Mouse (Mus musculus): Measurements from ENCODE around the gene Cfap57. TPM values are rescaled to one million over a fixed set of nuclear protein-coding genes. Genes with fewer than 3 reads are reported as not detected.
"Not testable (repeated sequence)": the region's sequence is repeated elsewhere in the genome, so short reads cannot be mapped to it uniquely, and the experiment has no call there.

The Cfap57 gene
- polyA plus RNA-seq, 1 experiment from 2014 or later = 0.81 TPM

- Histone ChIP-seq H3K27ac (ENCODE audit: low read depth, low read length) (no peak overlapping the region), H3K9me3 (replicated peaks; ENCODE audit: control insufficient read depth, low read length) (no peaks in the 10 kb centered on the region), H3K4me2 (ENCODE audit: low read length) (no peak overlapping the region), H3K4me1 (ENCODE audit: control insufficient read depth, insufficient read depth, low read length) (no peaks in the 10 kb centered on the region), H3K4me3 (ENCODE audit: low read depth, low read length) (no peak overlapping the region), H3K36me3 (ENCODE audit: control insufficient read depth, insufficient read depth, low read length) (no peaks in the 10 kb centered on the region), H3K9ac (ENCODE audit: low read length) (no peak overlapping the region), H3K27me3 (replicated peaks; ENCODE audit: control insufficient read depth, insufficient read depth, low read length) (no peaks in the 10 kb centered on the region)
- WGBS = 75% methylated on average over 15 of the region's 15 CpGs
- no peak for DNase-seq (ENCODE audit: low spot score)
- ATAC-seq = no peak
Measured at GRCm38 (mm10) chr4:118571441-118571840, 49.1 kb downstream of the Cfap57 start.

GRCm38 (mm10) chr4:118569320-118569719 lies 51.3 kb downstream of the Cfap57 start:
- H3K27ac ChIP-seq (ENCODE audit: low read depth, low read length) = no peak overlapping the region
- H3K36me3 ChIP-seq (ENCODE audit: control insufficient read depth, insufficient read depth, low read length) = no peaks in the 10 kb centered on the region
- DNase-seq (ENCODE audit: low spot score) (no peak), ATAC-seq (no peak)
- H3K4me1 ChIP-seq (ENCODE audit: control insufficient read depth, insufficient read depth, low read length) = no peaks in the 10 kb centered on the region
- no peak overlapping the region for H3K4me2 ChIP-seq (ENCODE audit: low read length)
- no peak overlapping the region for H3K9ac ChIP-seq (ENCODE audit: low read length)
- H3K27me3 ChIP-seq (replicated peaks; ENCODE audit: control insufficient read depth, insufficient read depth, low read length) = no peaks in the 10 kb centered on the region
- H3K9me3 ChIP-seq (replicated peaks; ENCODE audit: control insufficient read depth, low read length) = no peaks in the 10 kb centered on the region
- 74% methylated on average over 23 of the region's 23 CpGs for WGBS
- H3K4me3 ChIP-seq (ENCODE audit: low read depth, low read length) = no peak overlapping the region

GRCm38 (mm10) chr4:118568709-118569108 lies 51.9 kb downstream of the Cfap57 start:
- DNase-seq (ENCODE audit: low spot score) = no peak
- WGBS = 84% methylated on average over 10 of the region's 10 CpGs
- no peaks in the 10 kb centered on the region for H3K4me1 ChIP-seq (ENCODE audit: control insufficient read depth, insufficient read depth, low read length)

GRCm38 (mm10) chr4:118566161-118566676 lies 54.4 kb downstream of the Cfap57 start:
- DNase-seq (ENCODE audit: low spot score) = peak; percentile 52

More at GRCm38 (mm10) chr4:118568709-118569108, 51.9 kb downstream of the Cfap57 start:
- no peak overlapping the region for H3K9ac ChIP-seq (ENCODE audit: low read length)
- no peaks in the 10 kb centered on the region for H3K9me3 ChIP-seq (replicated peaks; ENCODE audit: control insufficient read depth, low read length)
- no peak for ATAC-seq
- H3K27me3 ChIP-seq (replicated peaks; ENCODE audit: control insufficient read depth, insufficient read depth, low read length) = no peaks in the 10 kb centered on the region
- H3K36me3 ChIP-seq (ENCODE audit: control insufficient read depth, insufficient read depth, low read length) = no peaks in the 10 kb centered on the region
- no peak overlapping the region for H3K4me2 ChIP-seq (ENCODE audit: low read length)
- no peak overlapping the region for H3K4me3 ChIP-seq (ENCODE audit: low read depth, low read length)
- H3K27ac ChIP-seq (ENCODE audit: low read depth, low read length) = no peak overlapping the region

GRCm38 (mm10) chr4:118564926-118565279 lies 55.7 kb downstream of the Cfap57 start:
- Histone ChIP-seq H3K9ac (ENCODE audit: low read length) (no peak overlapping the region), H3K4me3 (ENCODE audit: low read depth, low read length) (no peak overlapping the region), H3K4me1 (ENCODE audit: control insufficient read depth, insufficient read depth, low read length) (no peaks in the 10 kb centered on the region), H3K9me3 (replicated peaks; ENCODE audit: control insufficient read depth, low read length) (no peaks in the 10 kb centered on the region), H3K27ac (ENCODE audit: low read depth, low read length) (no peak overlapping the region), H3K36me3 (ENCODE audit: control insufficient read depth, insufficient read depth, low read length) (no peaks in the 10 kb centered on the region), H3K4me2 (ENCODE audit: low read length) (no peak overlapping the region), H3K27me3 (replicated peaks; ENCODE audit: control insufficient read depth, insufficient read depth, low read length) (no peaks in the 10 kb centered on the region)
- DNase-seq (ENCODE audit: low spot score) = no peak
- 44% methylated on average over 3 of the region's 3 CpGs for WGBS
- no peak for ATAC-seq

More at GRCm38 (mm10) chr4:118566161-118566676, 54.4 kb downstream of the Cfap57 start:
- no peak overlapping the region for H3K4me2 ChIP-seq (ENCODE audit: low read length)
- 35% methylated on average over 7 of the region's 7 CpGs for WGBS
- no peak overlapping the region for H3K9ac ChIP-seq (ENCODE audit: low read length)
- H3K27ac ChIP-seq (ENCODE audit: low read depth, low read length) = no peak overlapping the region
- H3K36me3 ChIP-seq (ENCODE audit: control insufficient read depth, insufficient read depth, low read length) = no peaks in the 10 kb centered on the region
- no peaks in the 10 kb centered on the region for H3K9me3 ChIP-seq (replicated peaks; ENCODE audit: control insufficient read depth, low read length)
- no peaks in the 10 kb centered on the region for H3K27me3 ChIP-seq (replicated peaks; ENCODE audit: control insufficient read depth, insufficient read depth, low read length)
- ATAC-seq = no peak
- H3K4me1 ChIP-seq (ENCODE audit: control insufficient read depth, insufficient read depth, low read length) = no peaks in the 10 kb centered on the region
- no peak overlapping the region for H3K4me3 ChIP-seq (ENCODE audit: low read depth, low read length)

- Histone ChIP-seq H3K27ac (ENCODE audit: low read depth, low read length) (no peak overlapping the region), H3K4me3 (ENCODE audit: low read depth, low read length) (no peak overlapping the region), H3K36me3 (ENCODE audit: control insufficient read depth, insufficient read depth, low read length) (no peaks in the 10 kb centered on the region), H3K9me3 (replicated peaks; ENCODE audit: control insufficient read depth, low read length) (no peaks in the 10 kb centered on the region), H3K4me2 (ENCODE audit: low read length) (no peak overlapping the region), H3K27me3 (replicated peaks; ENCODE audit: control insufficient read depth, insufficient read depth, low read length) (no peaks in the 10 kb centered on the region), H3K4me1 (ENCODE audit: control insufficient read depth, insufficient read depth, low read length) (no peaks in the 10 kb centered on the region), H3K9ac (ENCODE audit: low read length) (no peak overlapping the region)
- 69% methylated on average over 13 of the region's 13 CpGs for WGBS
- DNase-seq (ENCODE audit: low spot score) (peak; percentile 42), ATAC-seq (no peak)
Measured at GRCm38 (mm10) chr4:118564062-118564925, 56.3 kb downstream of the Cfap57 start.

GRCm38 (mm10) chr4:118553039-118553649 lies 67.4 kb downstream of the Cfap57 start:
- WGBS = 85% methylated on average over 3 of the region's 3 CpGs
- Histone ChIP-seq H3K4me1 (ENCODE audit: control insufficient read depth, insufficient read depth, low read length) (no peaks in the 10 kb centered on the region), H3K4me2 (ENCODE audit: low read length) (no peak overlapping the region), H3K36me3 (ENCODE audit: control insufficient read depth, insufficient read depth, low read length) (no peaks in the 10 kb centered on the region), H3K27ac (ENCODE audit: low read depth, low read length) (no peak overlapping the region), H3K9me3 (replicated peaks; ENCODE audit: control insufficient read depth, low read length) (no peaks in the 10 kb centered on the region), H3K9ac (ENCODE audit: low read length) (no peak overlapping the region), H3K4me3 (ENCODE audit: low read depth, low read length) (no peak overlapping the region), H3K27me3 (replicated peaks; ENCODE audit: control insufficient read depth, insufficient read depth, low read length) (no peaks in the 10 kb centered on the region)
- no peak for ATAC-seq
- DNase-seq (ENCODE audit: low spot score) = no peak

- not testable (repeated sequence) for ATAC-seq; H3K4me2 ChIP-seq (ENCODE audit: low read length); H3K9ac ChIP-seq (ENCODE audit: low read length); H3K27ac ChIP-seq (ENCODE audit: low read depth, low read length); H3K9me3 ChIP-seq (replicated peaks; ENCODE audit: control insufficient read depth, low read length); H3K4me1 ChIP-seq (ENCODE audit: control insufficient read depth, insufficient read depth, low read length); H3K27me3 ChIP-seq (replicated peaks; ENCODE audit: control insufficient read depth, insufficient read depth, low read length); H3K4me3 ChIP-seq (ENCODE audit: low read depth, low read length); H3K36me3 ChIP-seq (ENCODE audit: control insufficient read depth, insufficient read depth, low read length)
- WGBS = 89% methylated on average over 10 of the region's 10 CpGs
- DNase-seq (ENCODE audit: low spot score) = peak; percentile 66
Measured at GRCm38 (mm10) chr4:118548130-118548480, 72.5 kb downstream of the Cfap57 start.
